8 mouse cellular contexts compared by ENCODE assay signal in genomic region chr11:98342000-98342945, GRCm38 (mm10). TPM values are rescaled to one million over a fixed set of nuclear protein-coding genes. Genes with fewer than 3 reads are reported as not detected.
DNase-seq lines count a peak whose midpoint lies in the region; ATAC-seq and TF ChIP-seq lines count a peak whose summit lies in the region.

No protein-coding gene starts in this region.

- 1% methylated on average over 29 of the region's 29 CpGs for WGBS in forebrain, postnatal 0 days
- 2% methylated on average over 29 of the region's 29 CpGs for WGBS in lung, embryonic 14.5 days
- 2% methylated on average over 27 of the region's 29 CpGs for WGBS in olfactory bulb, adult 2 months
- 4% methylated on average over 29 of the region's 29 CpGs for whole genome bisulfite sequencing in thymus, adult 2 months

- peak overlapping the region in 1 of 2 experiments; percentile 19; a peak in 1 of 4 replicates for H3K4me3 ChIP-seq in ES-E14 (ENCODE audit: insufficient read depth in 1 of 2, low read depth in 1 of 2, low read length in 2 of 2, poor library complexity in 1 of 2, severe bottlenecking in 1 of 2)
- peak overlapping the region; percentile 31 for H3K4me3 ChIP-seq in forebrain, postnatal 0 days (ENCODE audit: low read depth, low read length)
- H3K4me3 ChIP-seq in lung, embryonic 14.5 days (ENCODE audit: low read depth, low read length), result peak overlapping the region; percentile 24
- H3K4me3 ChIP-seq in olfactory bulb, adult 2 months (ENCODE audit: insufficient read depth, low read depth, low read length), result peak overlapping the region; percentile 41
- no peak overlapping the region for H3K4me3 ChIP-seq in thymus, adult 2 months (ENCODE audit: control insufficient read depth, insufficient read depth, low read length)

- H3K9ac ChIP-seq in ES-E14 (ENCODE audit: insufficient read depth, low read depth, low read length, poor library complexity, severe bottlenecking), result no peak overlapping the region
- peak overlapping the region; percentile 29; the same call in 1 of the 2 replicates for H3K9ac ChIP-seq in forebrain, postnatal 0 days
- no peak overlapping the region for H3K9ac ChIP-seq in lung, embryonic 14.5 days

- in situ Hi-C loops in ES-E14 (cut with MboI; ENCODE audit: low sequenced_read_pairs in 2 of 2, unreplicated experiment in 2 of 2), result loop anchor here in 1 of 2 experiments (5.0 kb wide), 1 partner anchor 75 kb away; no protein-coding TSS in a partner anchor

- DNase-seq in ES-E14 (ENCODE audit: low read depth, low spot score), result peak; percentile 82
- peak; percentile 87 to 99 for DNase-seq in cerebellum, adult 18-20 months
- DNase-seq in forebrain, postnatal 0 days, result peak; percentile 98
- DNase-seq in heart, postnatal 4 days, result peak; percentile 98
- DNase-seq in layer of hippocampus, adult 8-10 months (ENCODE audit: low spot score in 2 of 2), result peak; percentile 89 to 99
- peak; percentile 95 for DNase-seq in lung, embryonic 14.5 days
- DNase-seq in thymus, adult 2 months, result peak; percentile 89

- no peak overlapping the region for H3K27ac ChIP-seq in ES-E14 (ENCODE audit: insufficient read depth, low read depth, low read length, poor library complexity, severe bottlenecking)
- no peak overlapping the region for H3K27ac ChIP-seq in forebrain, postnatal 0 days (ENCODE audit: low read depth, low read length)
- no peak overlapping the region for H3K27ac ChIP-seq in lung, embryonic 14.5 days (ENCODE audit: low read depth)
- H3K27ac ChIP-seq in olfactory bulb, adult 2 months (ENCODE audit: insufficient read depth, low read depth, low read length), result no peak overlapping the region
- no peak overlapping the region for H3K27ac ChIP-seq in thymus, adult 2 months (ENCODE audit: control insufficient read depth, insufficient read depth, low read length)

- peaks cover 11% of the 10 kb centered on the region for H3K27me3 ChIP-seq in forebrain, postnatal 0 days (ENCODE audit: insufficient read depth, low read length)
- peaks cover 74% of the 10 kb centered on the region for H3K27me3 ChIP-seq in lung, embryonic 14.5 days (ENCODE audit: insufficient read depth, low read length)
- peaks cover 16% of the 10 kb centered on the region; the same call in 1 of the 2 replicates for H3K27me3 ChIP-seq in thymus, adult 2 months (ENCODE audit: control insufficient read depth, insufficient read depth, low read length)

- peak; percentile 100 for TF ChIP-seq CTCF in forebrain, postnatal 0 days (IDR thresholded peaks at IDR 0.05; ENCODE audit: low read depth)
- TF ChIP-seq CTCF in lung, embryonic 14.5 days (IDR thresholded peaks at IDR 0.05; ENCODE audit: low read depth), result peak; percentile 100
- TF ChIP-seq CTCF in olfactory bulb, adult 2 months (IDR thresholded peaks at IDR 0.05; ENCODE audit: insufficient read depth, low read depth, low read length), result peak; percentile 100
- peak; percentile 99 for TF ChIP-seq CTCF in thymus, adult 2 months (IDR thresholded peaks at IDR 0.05; ENCODE audit: borderline replicate concordance, control insufficient read depth, extremely low read depth, insufficient read depth, low read length, poor library complexity)

- peak; percentile 53; the same call in 1 of the 2 replicates for ATAC-seq in forebrain, postnatal 0 days
- peak; percentile 59 for ATAC-seq in lung, embryonic 14.5 days (ENCODE audit: insufficient read depth)

- H3K36me3 ChIP-seq in ES-E14 (ENCODE audit: control insufficient read depth, insufficient read depth, low read length, poor library complexity, severe bottlenecking), result no peaks in the 10 kb centered on the region
- no peaks in the 10 kb centered on the region for H3K36me3 ChIP-seq in forebrain, postnatal 0 days (ENCODE audit: insufficient read depth)
- no peaks in the 10 kb centered on the region for H3K36me3 ChIP-seq in lung, embryonic 14.5 days (ENCODE audit: insufficient read depth)
- no peaks in the 10 kb centered on the region for H3K36me3 ChIP-seq in thymus, adult 2 months (ENCODE audit: control insufficient read depth, insufficient read depth, low read length)

- TF ChIP-seq POLR2A in olfactory bulb, adult 2 months (IDR thresholded peaks at IDR 0.05; ENCODE audit: insufficient read depth, low read depth, low read length), result no peak
- no peak for TF ChIP-seq POLR2A in thymus, adult 2 months (IDR thresholded peaks at IDR 0.05; ENCODE audit: control insufficient read depth, extremely low read depth, insufficient read depth, low read length, poor library complexity)

- H3K9me3 ChIP-seq in ES-E14 (ENCODE audit: control insufficient read depth, insufficient read depth, low read depth, low read length), result no peaks in the 10 kb centered on the region
- H3K9me3 ChIP-seq in forebrain, postnatal 0 days (ENCODE audit: low read length), result no peaks in the 10 kb centered on the region
- no peaks in the 10 kb centered on the region for H3K9me3 ChIP-seq in lung, embryonic 14.5 days (ENCODE audit: low read depth, low read length)

- H3K4me1 ChIP-seq in ES-E14 (ENCODE audit: control insufficient read depth in 2 of 2, insufficient read depth in 2 of 2, low read length in 2 of 2, poor library complexity in 1 of 2), result peaks cover 0 to 8% of the 10 kb centered on the region in 2 experiments; a peak in 1 of 4 replicates
- H3K4me1 ChIP-seq in forebrain, postnatal 0 days (ENCODE audit: insufficient read depth), result peaks cover 6% of the 10 kb centered on the region
- 0 out of 2 replicates have a peak, but pooled peaks cover 4% of the 10 kb centered on the region for H3K4me1 ChIP-seq in lung, embryonic 14.5 days (ENCODE audit: insufficient read depth)
- H3K4me1 ChIP-seq in olfactory bulb, adult 2 months (ENCODE audit: control insufficient read depth, insufficient read depth, low read length), result peaks cover 19% of the 10 kb centered on the region
- peaks cover 2% of the 10 kb centered on the region for H3K4me1 ChIP-seq in thymus, adult 2 months (replicated peaks; ENCODE audit: control insufficient read depth, insufficient read depth, low read length)

- peak overlapping the region; percentile 64 for H3K4me2 ChIP-seq in forebrain, postnatal 0 days (ENCODE audit: low read depth)
- H3K4me2 ChIP-seq in lung, embryonic 14.5 days, result peak overlapping the region; percentile 57

TF ChIP-seq in ES-E14, 5 proteins besides CTCF, POLR2A, EP300 and RAD21 (continues in another document):
- TF ChIP-seq ZNF384 (IDR thresholded peaks at IDR 0.05; ENCODE audit: low read depth, low read length), result peak; percentile 70; the same call in 1 of the 2 replicates
- no peak for TF ChIP-seq MAFK (IDR thresholded peaks at IDR 0.05; ENCODE audit: insufficient read depth, low read depth, low read length)

RNA-seq across cellular contexts. Expression of gene Ppp1r1b, which starts 5.9 kb away (rescaled TPM):
- 0.22 and 0.79 TPM in 2 replicates for total RNA-seq in ES-E14 (2012; rRNA removed)
- 19.4 and 32.5 TPM in 2 replicates for total RNA-seq in forebrain, postnatal 0 days (2014; rRNA removed)
- 91.4 and 121 TPM in 2 replicates for polyA plus RNA-seq in forebrain, postnatal 0 days (2015; fragmentation: Nextera tagmentation; extraction: Ambion mirVana)
- total RNA-seq in heart, postnatal 4 days (2021), result 10 to 100 TPM; 19.1 to 21.2 TPM
- total RNA-seq in layer of hippocampus, adult 8-10 months (2022), result 10 to 100 TPM; 52.5 to 55.9 (median 53.3) TPM
- 0.53 and 1.3 TPM in 2 replicates for polyA plus RNA-seq in lung, embryonic 14.5 days (2014; fragmentation: Nextera tagmentation; extraction: Ambion mirVana)
- not detected in 2 replicates for polyA plus RNA-seq in olfactory bulb, adult 2 months (2012; ENCODE audit: insufficient read depth, insufficient read length, low replicate concordance, missing spikeins)
- polyA plus RNA-seq in thymus, adult 2 months (2012; rRNA removed), result 5.9 and 11.5 TPM in 2 replicates

RNA-seq across cellular contexts. Expression of gene Neurod2, which starts 12.8 kb away (rescaled TPM):
- total RNA-seq in ES-E14 (2012; rRNA removed), result not detected in 2 replicates
- 133 and 140 TPM in 2 replicates for total RNA-seq in forebrain, postnatal 0 days (2014; rRNA removed)
- 74.9 and 77.3 TPM in 2 replicates for polyA plus RNA-seq in forebrain, postnatal 0 days (2015; fragmentation: Nextera tagmentation; extraction: Ambion mirVana)
- not detected for total RNA-seq in heart, postnatal 4 days (2021)
- 100 to 1,000 TPM; 124 to 133 (median 129) TPM for total RNA-seq in layer of hippocampus, adult 8-10 months (2022)
- not detected in 2 replicates for polyA plus RNA-seq in lung, embryonic 14.5 days (2014; fragmentation: Nextera tagmentation; extraction: Ambion mirVana)
- polyA plus RNA-seq in olfactory bulb, adult 2 months (2012; ENCODE audit: insufficient read depth, insufficient read length, low replicate concordance, missing spikeins), result not detected in 2 replicates
- 0.12 and 0.22 TPM in 2 replicates for polyA plus RNA-seq in thymus, adult 2 months (2012; rRNA removed)

RNA-seq across cellular contexts. Expression of gene Stard3, which starts 15.9 kb away (rescaled TPM):
- 40.2 and 59.8 TPM in 2 replicates for total RNA-seq in ES-E14 (2012; rRNA removed)
- 36.2 and 39.4 TPM in 2 replicates for total RNA-seq in forebrain, postnatal 0 days (2014; rRNA removed)
- 31.6 and 32.2 TPM in 2 replicates for polyA plus RNA-seq in forebrain, postnatal 0 days (2015; fragmentation: Nextera tagmentation; extraction: Ambion mirVana)
- total RNA-seq in heart, postnatal 4 days (2021), result 10 to 100 TPM; 21.3 to 21.8 TPM
- 10 to 100 TPM; 35.5 to 41.0 (median 36.5) TPM for total RNA-seq in layer of hippocampus, adult 8-10 months (2022)
- polyA plus RNA-seq in lung, embryonic 14.5 days (2014; fragmentation: Nextera tagmentation; extraction: Ambion mirVana), result 38.2 and 42.7 TPM in 2 replicates
- polyA plus RNA-seq in olfactory bulb, adult 2 months (2012; ENCODE audit: insufficient read depth, insufficient read length, low replicate concordance, missing spikeins), result not detected in 2 replicates
- 260 and 271 TPM in 2 replicates for polyA plus RNA-seq in thymus, adult 2 months (2012; rRNA removed)

RNA-seq across cellular contexts. Expression of gene Tcap, which starts 41.3 kb away (rescaled TPM):
- 0.26 and 0.45 TPM in 2 replicates for total RNA-seq in ES-E14 (2012; rRNA removed)
- 0.23 TPM in 1 of 2 replicates, not detected in the other for total RNA-seq in forebrain, postnatal 0 days (2014; rRNA removed)
- not detected in 2 replicates for polyA plus RNA-seq in forebrain, postnatal 0 days (2015; fragmentation: Nextera tagmentation; extraction: Ambion mirVana)
- total RNA-seq in heart, postnatal 4 days (2021), result 100 to 1,000 TPM; 163 to 192 TPM
- 10 to 100 TPM in 2 of 4 experiments, 1 to 10 TPM in 2; 1.2 to 15.3 (median 8.3) TPM for total RNA-seq in layer of hippocampus, adult 8-10 months (2022)
- 3.8 TPM in 1 of 2 replicates, not detected in the other for polyA plus RNA-seq in lung, embryonic 14.5 days (2014; fragmentation: Nextera tagmentation; extraction: Ambion mirVana)
- polyA plus RNA-seq in olfactory bulb, adult 2 months (2012; ENCODE audit: insufficient read depth, insufficient read length, low replicate concordance, missing spikeins), result not detected in 2 replicates
- polyA plus RNA-seq in thymus, adult 2 months (2012; rRNA removed), result 9.9 and 83.8 TPM in 2 replicates

RNA-seq across cellular contexts. Expression of gene Pnmt, which starts 44.0 kb away (rescaled TPM):
- total RNA-seq in ES-E14 (2012; rRNA removed), result 0.36 TPM in 1 of 2 replicates, not detected in the other
- 1.0 and 1.8 TPM in 2 replicates for total RNA-seq in forebrain, postnatal 0 days (2014; rRNA removed)
- 1.7 and 3.5 TPM in 2 replicates for polyA plus RNA-seq in forebrain, postnatal 0 days (2015; fragmentation: Nextera tagmentation; extraction: Ambion mirVana)
- total RNA-seq in heart, postnatal 4 days (2021), result not detected
- total RNA-seq in layer of hippocampus, adult 8-10 months (2022), result 1 to 10 TPM in 2 of 4 experiments, under 1 TPM in 1, not detected in 1; 0.37 to 1.5 (median 1.3) TPM
- polyA plus RNA-seq in lung, embryonic 14.5 days (2014; fragmentation: Nextera tagmentation; extraction: Ambion mirVana), result not detected in 2 replicates
- not detected in 2 replicates for polyA plus RNA-seq in olfactory bulb, adult 2 months (2012; ENCODE audit: insufficient read depth, insufficient read length, low replicate concordance, missing spikeins)
- polyA plus RNA-seq in thymus, adult 2 months (2012; rRNA removed), result 0.77 and 1.3 TPM in 2 replicates

Comparison
In these comparisons a context has a peak if more than half of its experiments do, and no peak if none do; other contexts are left out.
1. RNA of gene Ppp1r1b, which starts 5.9 kb away (total RNA-seq): 52.5 to 55.9 TPM in layer of hippocampus, adult 8-10 months, 19.1 to 21.2 TPM in heart, postnatal 4 days and 19.4 to 32.5 TPM in forebrain, postnatal 0 days; 0.22 to 0.79 TPM in ES-E14; every median in the first group is over 10 times any median in the second.
2. RNA of gene Neurod2, which starts 12.8 kb away (total RNA-seq): 133 to 140 TPM in forebrain, postnatal 0 days and 124 to 133 TPM in layer of hippocampus, adult 8-10 months; not detected in ES-E14 and not detected in heart, postnatal 4 days; every median in the first group is over 100 times any median in the second.
3. Peak in every context shown above with its lines, with median percentiles within 50 percentile points of each other: DNase-seq and CTCF ChIP-seq.